Mouse (Mus musculus) lung, adult 2 months (tissue): ENCODE results near the gene Slc25a22. TPM values are rescaled to one million over a fixed set of nuclear protein-coding genes. Genes with fewer than 3 reads are reported as not detected.

Experiments used
- DNase-seq: peaks from one replicate; pipeline ENCODE4 v3.0.0; 2022
- H3K4me1 ChIP-seq: fragments of 200-500 bp; 2 replicates; pipeline ENCODE4 v1.6.1; 2011; ENCODE audit warnings: low read length; ENCODE audit not compliant: control insufficient read depth, insufficient read depth
- H3K4me3 ChIP-seq: fragments of 200-500 bp; replicated peaks from 2 replicates; pipeline ENCODE3; 2011; ENCODE audit warnings: low read depth, mild to moderate bottlenecking, control low read depth, low read length; ENCODE audit errors: extremely low read depth
- CTCF ChIP-seq: fragments of 200-500 bp; IDR thresholded peaks from 2 replicates; pipeline ENCODE4 v1.5.1; 2011; ENCODE audit warnings: mild to moderate bottlenecking, low read length, control low read depth; ENCODE audit not compliant: insufficient read depth
- POLR2A ChIP-seq: fragments of 200-500 bp; IDR thresholded peaks from 2 replicates; pipeline ENCODE4 v1.6.1; 2011; ENCODE audit warnings: low read depth, mild to moderate bottlenecking, control low read depth, low read length, borderline replicate concordance; ENCODE audit errors: extremely low read depth
- WGBS: fragments of 180-500 bp; shearing (Covaris S2); methylation state at CpG from one replicate; pipeline ENCODE4 v1.1.7; 2018; 5-methylcytosine and 5-hydroxymethylcytosine counted together
- polyA plus RNA-seq: library from polyadenylated mRNA; depleted of rRNA; stranded (reverse); fragments of >200 nt; gene quantifications from 2 replicates; pipeline ENCODE4 v1.2.3, GENCODE M21; 2012

Slc25a22 gene
- polyA plus RNA-seq, 1 experiment, result 48.6 TPM

DNA sequence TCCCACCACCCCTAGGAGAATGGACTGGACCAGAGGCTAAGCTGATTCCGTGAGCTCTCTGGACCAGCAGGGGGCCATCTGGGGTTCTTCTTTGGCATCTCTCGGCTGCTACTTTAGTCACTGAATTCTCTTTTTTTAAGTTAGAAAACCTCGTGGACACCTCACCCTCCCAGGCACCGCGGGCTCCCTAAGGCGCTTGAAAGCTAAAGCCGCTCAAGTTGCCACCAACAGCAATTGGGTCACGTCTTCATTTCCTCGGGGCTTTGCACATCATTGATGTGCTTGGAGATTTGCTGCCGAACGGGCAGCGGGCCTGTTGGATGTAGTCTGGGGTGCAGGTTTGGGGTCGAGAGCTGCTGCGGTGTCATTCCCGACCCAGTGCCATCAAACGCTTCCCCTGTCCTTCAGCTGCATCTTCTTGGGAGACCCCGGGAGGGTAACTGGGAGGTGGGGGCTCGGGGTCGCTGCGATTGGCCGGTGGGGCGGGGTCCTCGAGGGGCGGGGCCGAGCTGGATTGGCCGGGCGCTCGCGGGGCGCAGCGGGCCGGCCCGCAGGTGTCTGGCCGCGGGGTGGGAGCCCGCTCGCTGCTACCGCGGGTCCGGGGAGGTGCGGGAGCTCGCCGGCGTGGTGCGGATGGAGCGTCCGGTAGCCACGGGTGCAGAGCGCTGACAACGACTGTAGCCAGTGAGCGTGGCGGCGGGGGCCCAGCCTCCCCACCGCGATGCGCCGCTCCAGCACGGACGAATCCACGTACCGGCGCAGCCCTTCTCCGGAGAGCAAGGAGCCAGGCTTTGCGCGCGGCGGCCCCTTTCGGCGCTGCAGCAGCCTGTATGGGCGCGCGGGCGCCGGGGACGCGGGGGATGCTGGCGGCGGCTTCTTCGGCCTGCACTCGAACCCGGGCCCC lies 44.1 kb upstream of the Slc25a22 start:
- H3K4me1 ChIP-seq, result peaks cover 21% of the 10 kb centered on the region
- 2% methylated on average over 76 of the region's 81 CpGs for WGBS
- TF ChIP-seq CTCF (peak; percentile 52), POLR2A (no peak)
- peak; percentile 53 for DNase-seq
- H3K4me3 ChIP-seq, result peak overlapping the region; percentile 46

- peak; percentile 65 for DNase-seq
- WGBS, result 12% methylated on average over 10 of the region's 10 CpGs
- H3K4me3 ChIP-seq, result no peak overlapping the region
- peaks cover 21% of the 10 kb centered on the region for H3K4me1 ChIP-seq
- TF ChIP-seq CTCF, result peak; percentile 99
- TF ChIP-seq POLR2A, result no peak
Measured at GRCm38 (mm10) chr7:141480842-141481497, 43.3 kb upstream of the Slc25a22 start.

GRCm38 (mm10) chr7:141478270-141478748 lies 40.6 kb upstream of the Slc25a22 start:
- TF ChIP-seq POLR2A (no peak), CTCF (no peak)
- DNase-seq, result no peak
- 36% methylated on average over 5 of the region's 5 CpGs for WGBS
- Histone ChIP-seq H3K4me1 (peaks cover 23% of the 10 kb centered on the region), H3K4me3 (no peak overlapping the region)

DNA sequence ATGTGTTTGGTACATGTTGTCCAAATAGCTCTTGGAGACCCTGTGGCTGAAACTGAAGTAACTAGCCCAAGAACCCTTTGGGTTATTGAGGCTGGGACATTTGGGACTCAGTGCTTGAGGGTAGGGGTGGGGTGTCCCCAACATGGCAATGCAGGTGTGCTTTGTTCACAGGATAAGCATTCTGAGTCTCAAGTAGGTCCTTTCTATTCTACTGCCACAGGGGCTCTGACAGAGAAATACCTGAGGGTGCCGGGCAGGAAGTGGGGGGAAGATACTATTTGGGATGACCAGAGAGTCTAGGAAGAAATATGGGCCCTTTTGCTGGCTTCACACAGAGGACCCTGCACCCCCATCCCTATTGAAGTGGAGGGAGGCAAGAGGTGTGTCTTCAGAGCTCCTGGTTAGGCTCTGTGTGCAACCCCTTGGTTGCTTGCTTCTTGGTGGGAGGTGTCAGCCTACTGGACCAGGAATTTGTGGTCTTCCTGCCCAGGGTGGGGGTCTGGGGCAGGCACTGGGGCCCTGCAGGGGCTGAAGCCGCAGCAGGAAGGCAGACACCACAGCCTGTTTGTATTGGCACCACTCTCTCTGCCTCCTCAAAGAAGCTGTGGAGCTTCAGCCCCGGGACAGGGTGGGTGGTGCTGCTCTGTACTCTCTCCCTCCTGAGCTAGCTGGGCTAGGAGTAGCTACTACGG lies 40.0 kb upstream of the Slc25a22 start:
- Histone ChIP-seq H3K4me1 (peaks cover 23% of the 10 kb centered on the region), H3K4me3 (no peak overlapping the region)
- TF ChIP-seq POLR2A, result no peak
- TF ChIP-seq CTCF, result no peak
- peak; percentile 25 for DNase-seq
- 14% methylated on average over 4 of the region's 4 CpGs for WGBS

DNA sequence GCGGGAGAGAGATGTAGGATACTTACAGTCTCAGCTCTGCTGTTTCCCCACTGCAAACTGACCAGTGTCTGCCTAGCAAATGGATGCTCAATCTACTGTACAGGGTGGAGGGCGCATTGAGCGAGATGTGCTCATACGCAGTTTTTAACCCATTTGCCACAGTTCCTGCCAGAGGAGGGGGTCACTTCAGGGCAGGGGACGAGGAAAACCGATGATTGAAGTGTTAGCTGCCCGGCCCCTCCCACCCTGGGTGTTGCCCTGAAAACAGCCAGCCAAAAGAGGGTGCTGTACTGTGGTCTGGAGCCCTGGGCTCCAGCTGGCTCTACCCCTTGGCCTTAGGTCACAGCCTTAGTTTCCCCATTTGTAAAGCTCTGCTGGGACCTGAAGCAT lies 39.3 kb upstream of the Slc25a22 start:
- Histone ChIP-seq H3K4me3 (peak overlapping the region; percentile 66), H3K4me1 (peaks cover 22% of the 10 kb centered on the region)
- no peak for TF ChIP-seq CTCF
- no peak for TF ChIP-seq POLR2A
- DNase-seq, result no peak
- 1% methylated on average over 7 of the region's 7 CpGs for WGBS

DNA sequence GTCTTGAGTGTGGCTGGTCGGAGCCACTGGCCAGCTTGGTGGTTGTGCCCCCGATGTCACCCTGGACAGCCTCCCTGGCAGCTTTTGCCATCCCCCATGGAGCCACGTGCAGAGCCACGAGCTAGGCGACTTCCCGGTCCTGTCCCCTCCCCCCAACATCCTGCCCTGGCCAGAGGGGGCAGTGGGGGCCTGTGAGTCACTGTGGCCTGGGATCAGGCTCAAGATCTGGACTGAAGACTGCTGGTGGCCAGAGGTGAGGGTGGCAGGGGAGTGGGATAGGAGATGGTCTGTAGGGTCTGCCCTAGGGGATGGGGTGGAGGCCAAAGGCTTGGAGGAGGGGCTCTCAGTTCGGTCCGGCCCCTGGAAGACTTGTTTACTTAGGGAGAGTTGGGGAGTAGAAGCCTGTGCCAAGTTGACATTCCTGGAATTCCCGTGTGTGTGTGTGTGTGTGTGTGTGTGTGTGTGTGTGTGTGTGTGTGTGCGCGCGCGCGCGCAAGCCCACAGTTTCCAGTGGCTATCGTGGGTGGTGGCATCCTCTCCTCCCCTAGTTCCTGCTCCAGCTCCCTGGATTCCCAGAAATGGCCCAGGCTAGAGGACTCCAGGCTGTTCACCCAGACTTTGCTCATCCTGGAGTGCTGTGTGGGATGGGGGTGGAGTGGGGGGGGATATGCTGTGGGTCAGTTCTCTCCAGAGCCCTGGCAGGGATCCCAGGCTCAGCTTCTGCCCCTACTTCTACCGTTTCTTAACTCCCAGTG lies 38.7 kb upstream of the Slc25a22 start:
- DNase-seq, result peak; percentile 92
- Histone ChIP-seq H3K4me1 (peaks cover 21% of the 10 kb centered on the region), H3K4me3 (peak overlapping the region; percentile 66)
- 0% methylated on average over 17 of the region's 17 CpGs for WGBS
- TF ChIP-seq CTCF (no peak), POLR2A (peak; percentile 51)

GRCm38 (mm10) chr7:141475805-141476158 lies 38.1 kb upstream of the Slc25a22 start:
- H3K4me3 ChIP-seq, result peak overlapping the region; percentile 66
- WGBS, result under 1% methylated on average over 12 of the region's 12 CpGs
- H3K4me1 ChIP-seq, result peaks cover 16% of the 10 kb centered on the region; the same call in 1 of the 2 replicates
- no peak for TF ChIP-seq POLR2A
- no peak for DNase-seq

DNA sequence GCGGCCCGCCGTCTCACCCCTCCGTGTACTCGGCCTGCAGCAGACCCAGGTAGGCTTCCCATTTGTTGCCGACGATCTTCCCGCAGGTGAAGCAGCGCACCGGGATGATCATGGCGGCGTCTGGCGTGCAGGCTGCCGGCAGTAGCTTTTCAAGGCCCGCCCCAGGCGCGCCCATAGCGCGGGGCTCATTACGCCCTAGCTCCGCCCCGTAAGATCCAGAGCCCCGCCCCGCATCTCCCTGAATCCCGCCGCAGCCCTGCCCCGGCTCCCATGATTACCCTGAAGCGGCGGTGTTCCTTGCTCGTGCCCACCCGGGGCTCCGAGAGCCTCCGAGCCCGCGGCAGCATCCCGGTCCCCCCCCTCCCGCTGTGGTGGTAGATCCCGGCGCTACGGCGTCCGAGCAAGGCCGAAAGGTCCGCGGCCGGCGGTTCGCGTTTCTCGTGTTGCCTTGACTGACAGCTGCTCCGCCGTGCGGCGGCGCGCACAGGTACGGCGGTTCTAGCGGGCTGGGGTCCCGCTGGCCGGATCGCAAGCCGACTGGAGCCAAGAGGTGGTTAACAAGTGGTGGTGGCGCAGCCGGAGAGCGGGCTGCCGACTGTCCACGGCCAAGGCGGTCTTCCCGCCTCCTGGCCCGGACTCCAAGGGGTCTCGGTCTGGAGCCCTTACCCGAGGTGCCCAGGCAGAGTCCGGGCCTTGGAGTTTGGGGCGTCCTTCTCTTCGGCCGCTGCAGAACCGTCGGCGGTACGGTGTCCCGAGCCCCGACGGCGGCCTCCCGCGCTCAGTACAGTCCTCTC lies 37.5 kb upstream of the Slc25a22 start, which contains the start of the genes Polr2l and Tspan4:
Gene Polr2l, minus strand, starts transcription at position 122 of the 794 bp plus-strand sequence.
Gene Tspan4, plus strand, starts transcription at position 230 of the 794 bp plus-strand sequence.
- H3K4me1 ChIP-seq, result peaks cover 14% of the 10 kb centered on the region; the same call in 1 of the 2 replicates
- peak; percentile 92 for DNase-seq
- peak within 1 kb of the TSS; percentile 66 for H3K4me3 ChIP-seq
- under 1% methylated on average over 87 of the region's 87 CpGs for WGBS
- TF ChIP-seq POLR2A (peak; percentile 71; the same call in 1 of the 2 replicates), CTCF (no peak)
